Mouse (Mus musculus) intestine, embryonic 14.5 days (tissue): Measurements from ENCODE around the gene Slc27a1. TPM values are rescaled to one million over a fixed set of nuclear protein-coding genes. Genes with fewer than 3 reads are reported as not detected.
A peak's percentile ranks its signal among the peaks of the same experiment; 100 is the strongest.

Source experiments
- ATAC-seq: fragments of 200-750 bp; cut with Nextera tagmentation; replicated peaks from 2 replicates; pipeline ENCODE4 v1.8.0; 2017; ENCODE audit warnings: low read depth, moderate number of reproducible peaks, moderate TSS enrichment, moderate library complexity; ENCODE audit not compliant: low FRiP score, low TSS enrichment
- DNase-seq: peaks from one replicate; pipeline ENCODE4 v3.0.0-alpha.2; 2018; ENCODE audit warnings: low spot score
- H3K27ac ChIP-seq: fragments of 300-500 bp; sonication (generic); 2 replicates; pipeline ENCODE4 v1.5.1; 2014; ENCODE audit warnings: low read depth, mild to moderate bottlenecking, control low read depth
- H3K27me3 ChIP-seq: fragments of 300-500 bp; sonication (generic); replicated peaks from 2 replicates; pipeline ENCODE4 v1.6.1; 2014; ENCODE audit warnings: low read length, control low read depth; ENCODE audit not compliant: control insufficient read depth, insufficient read depth
- H3K36me3 ChIP-seq: fragments of 300-500 bp; sonication (generic); 2 replicates; pipeline ENCODE4 v1.6.1; 2014; ENCODE audit warnings: low read length, control low read depth; ENCODE audit not compliant: control insufficient read depth, insufficient read depth
- H3K4me1 ChIP-seq: fragments of 300-500 bp; sonication (generic); replicated peaks from 2 replicates; pipeline ENCODE4 v1.6.1; 2014; ENCODE audit warnings: low read length, control low read depth, mixed read lengths; ENCODE audit not compliant: control insufficient read depth, insufficient read depth
- H3K4me2 ChIP-seq: fragments of 300-500 bp; sonication (generic); 2 replicates; pipeline ENCODE4 v1.6.1; 2014; ENCODE audit warnings: low read length
- H3K4me3 ChIP-seq: fragments of 300-500 bp; sonication (generic); 2 replicates; pipeline ENCODE4 v1.5.1; 2014; ENCODE audit warnings: low read depth, low read length, control low read depth, mixed read lengths
- H3K9ac ChIP-seq: fragments of 300-500 bp; sonication (generic); 2 replicates; pipeline ENCODE4 v1.6.1; 2014; ENCODE audit warnings: mild to moderate bottlenecking, low read length
- H3K9me3 ChIP-seq: fragments of 300-500 bp; sonication (generic); 2 replicates; pipeline ENCODE4 v1.6.1; 2016; ENCODE audit warnings: low read length, control low read depth; ENCODE audit not compliant: control insufficient read depth
- WGBS: fragments of 180-500 bp; shearing (Covaris S2); extraction: QIAGEN DNeasy Blood & Tissue Kit; methylation state at CpG from one replicate; pipeline ENCODE4 v1.1.7; 2014; 5-methylcytosine and 5-hydroxymethylcytosine counted together
- polyA plus RNA-seq: library from polyadenylated mRNA; unstranded; fragments of >200 nt; fragmentation: Nextera tagmentation; extraction: Ambion mirVana; gene quantifications from 2 replicates; pipeline ENCODE4 v1.2.1, GENCODE M21; 2014

Gene Slc27a1
- polyA plus RNA-seq, 1 experiment from 2014 or later: 15.8 TPM

DNA sequence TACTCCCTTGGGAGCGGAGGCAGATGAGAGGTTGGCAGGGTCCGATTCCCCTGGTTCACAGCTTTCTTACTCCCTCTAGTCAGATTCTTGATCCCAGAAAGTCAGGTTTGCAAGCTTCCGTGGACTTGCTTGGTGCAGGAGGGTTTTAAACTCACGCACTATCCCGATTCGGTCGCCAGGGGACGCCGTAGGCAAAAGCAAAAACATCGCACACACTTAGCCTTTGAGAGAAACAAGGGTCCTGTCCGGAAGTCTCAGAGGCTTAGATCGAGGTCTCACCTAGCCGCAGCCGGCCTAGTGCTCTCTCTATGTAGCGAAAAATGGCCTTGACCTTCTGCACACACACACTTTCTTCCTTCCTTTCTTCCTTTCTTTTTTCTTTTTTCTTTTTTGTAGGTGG, 7.3 kb upstream of the Slc27a1 start:
- Histone ChIP-seq H3K4me2 (no peak overlapping the region), H3K27me3 (peaks cover 77% of the 10 kb centered on the region), H3K9ac (no peak overlapping the region), H3K36me3 (no peaks in the 10 kb centered on the region), H3K4me3 (no peak overlapping the region), H3K27ac (no peak overlapping the region), H3K9me3 (peaks cover 6% of the 10 kb centered on the region; the same call in 1 of the 2 replicates), H3K4me1 (peaks cover 4% of the 10 kb centered on the region; the same call in 1 of the 2 replicates)
- WGBS: 3% methylated on average over 15 of the region's 15 CpGs
- ATAC-seq: no peak
- DNase-seq: peak; percentile 92

DNA sequence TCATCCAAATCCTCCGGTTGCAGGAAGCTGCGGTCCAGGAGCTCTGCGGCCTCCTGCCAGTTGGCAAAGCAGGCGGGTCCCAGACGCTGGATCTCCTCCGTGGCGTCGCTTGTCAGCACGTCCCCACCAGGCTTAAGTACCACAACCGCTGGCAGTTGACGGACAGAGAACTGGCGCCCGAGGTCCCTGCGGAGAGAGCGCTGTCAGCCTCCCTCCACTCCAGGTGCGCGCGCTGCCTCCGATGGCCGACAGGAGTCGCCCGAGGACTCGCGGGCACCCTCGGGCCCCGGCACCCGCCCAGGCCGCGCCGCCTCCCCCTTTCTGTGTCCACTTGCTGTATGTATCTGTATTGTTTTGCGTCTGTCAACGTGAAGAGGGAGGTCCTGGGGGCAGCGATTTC, 5.9 kb upstream of the Slc27a1 start:
- no peak overlapping the region for H3K9ac ChIP-seq
- DNase-seq (peak; percentile 91), ATAC-seq (peak; percentile 12; the same call in 1 of the 2 replicates)
- peak overlapping the region; percentile 7; the same call in 1 of the 2 replicates for H3K4me3 ChIP-seq
- 2% methylated on average over 33 of the region's 33 CpGs for WGBS
- H3K4me1 ChIP-seq: peaks cover 4% of the 10 kb centered on the region; the same call in 1 of the 2 replicates
- H3K27ac ChIP-seq: no peak overlapping the region
- H3K27me3 ChIP-seq: peaks cover 63% of the 10 kb centered on the region
- no peaks in the 10 kb centered on the region for H3K36me3 ChIP-seq
- H3K9me3 ChIP-seq: peaks cover 6% of the 10 kb centered on the region; the same call in 1 of the 2 replicates
- peak overlapping the region; percentile 42 for H3K4me2 ChIP-seq

DNA sequence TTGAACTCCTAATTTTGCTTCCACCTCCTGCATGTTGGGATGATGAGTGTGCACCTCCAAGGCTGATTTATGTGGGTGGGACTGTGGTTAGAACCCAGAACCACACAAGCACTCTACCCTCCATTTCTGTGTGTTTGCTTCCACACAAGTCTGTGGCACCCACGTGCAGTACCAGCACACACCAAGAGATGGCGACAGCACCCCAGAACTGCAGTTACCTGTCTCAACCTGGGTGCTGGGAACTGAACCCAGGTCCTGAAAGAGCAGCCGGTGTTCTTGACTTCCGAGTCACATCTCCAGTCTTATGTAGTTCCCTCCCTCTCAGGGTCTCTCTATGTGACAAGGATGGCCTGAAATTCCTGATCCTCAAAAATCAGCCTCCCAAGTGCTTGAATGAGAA, 4.7 kb upstream of the Slc27a1 start:
- H3K36me3 ChIP-seq: no peaks in the 10 kb centered on the region
- whole genome bisulfite sequencing: 83% methylated on average over 4 of the region's 4 CpGs
- ATAC-seq: no peak
- DNase-seq: no peak
- peaks cover 53% of the 10 kb centered on the region for H3K27me3 ChIP-seq
- no peak overlapping the region for H3K4me2 ChIP-seq
- H3K4me1 ChIP-seq: peaks cover 4% of the 10 kb centered on the region; the same call in 1 of the 2 replicates
- H3K9me3 ChIP-seq: peaks cover 6% of the 10 kb centered on the region; the same call in 1 of the 2 replicates
- H3K4me3 ChIP-seq: no peak overlapping the region
- no peak overlapping the region for H3K9ac ChIP-seq
- H3K27ac ChIP-seq: no peak overlapping the region

DNA sequence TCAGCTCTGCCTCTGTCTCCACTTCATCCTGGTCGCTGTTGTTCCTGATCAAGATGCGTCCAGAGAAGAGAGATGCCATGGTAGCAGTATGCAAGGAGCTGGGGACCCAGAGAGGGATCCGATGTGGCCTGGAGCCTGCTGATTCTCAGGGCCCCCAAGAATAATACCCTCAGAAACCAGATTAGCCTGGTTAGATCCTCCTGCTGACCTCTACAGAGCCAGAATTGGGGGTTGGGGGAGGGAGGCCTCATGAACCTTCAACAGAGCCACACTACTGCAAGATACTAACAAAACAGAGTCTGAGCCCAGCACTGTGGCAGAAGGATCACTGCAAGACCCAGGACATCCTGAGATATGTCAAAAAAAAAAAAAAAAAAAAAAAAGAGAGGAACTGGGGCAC, 2.2 kb upstream of the Slc27a1 start, which contains the start of gene Nxnl1:
Nxnl1 (minus strand) TSS at position 101 of the 400 bp plus-strand sequence.
- Histone ChIP-seq H3K27ac (no peak within 1 kb of the TSS), H3K9ac (no peak within 1 kb of the TSS), H3K4me3 (no peak within 1 kb of the TSS), H3K36me3 (no peaks in the 10 kb centered on the region), H3K9me3 (peaks cover 6% of the 10 kb centered on the region; the same call in 1 of the 2 replicates), H3K4me1 (peaks cover 10% of the 10 kb centered on the region; the same call in 1 of the 2 replicates), H3K27me3 (peaks cover 31% of the 10 kb centered on the region), H3K4me2 (no peak within 1 kb of the TSS)
- WGBS: 65% methylated on average over 3 of the region's 3 CpGs
- DNase-seq (no peak), ATAC-seq (no peak)

DNA sequence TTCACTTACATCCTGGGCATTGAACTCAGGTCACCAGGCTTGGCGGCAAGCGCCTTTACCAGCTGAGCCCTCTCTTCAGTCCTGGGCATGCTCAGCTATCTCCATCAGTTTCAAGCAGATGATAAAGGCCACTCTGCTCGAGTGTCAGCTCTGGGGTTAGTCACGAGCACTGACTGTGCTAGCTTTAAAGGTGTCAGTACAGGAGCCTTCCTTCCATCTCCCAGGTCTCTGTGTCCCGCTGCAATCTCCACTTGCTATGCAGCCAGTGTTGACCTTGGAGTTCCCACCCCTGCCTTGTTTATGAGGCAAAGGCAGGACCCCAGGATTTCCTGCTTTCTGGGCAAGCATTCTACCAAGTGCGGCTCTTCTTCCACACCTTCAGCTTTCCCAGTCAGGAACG, 1.1 kb upstream of the Slc27a1 start:
- Histone ChIP-seq H3K9ac (no peak overlapping the region), H3K9me3 (peaks cover 6% of the 10 kb centered on the region; the same call in 1 of the 2 replicates), H3K4me2 (no peak overlapping the region), H3K4me1 (peaks cover 10% of the 10 kb centered on the region; the same call in 1 of the 2 replicates), H3K36me3 (no peaks in the 10 kb centered on the region), H3K4me3 (no peak overlapping the region), H3K27ac (no peak overlapping the region), H3K27me3 (peaks cover 20% of the 10 kb centered on the region)
- 70% methylated on average over 7 of the region's 7 CpGs for WGBS
- DNase-seq: no peak
- no peak for ATAC-seq

DNA sequence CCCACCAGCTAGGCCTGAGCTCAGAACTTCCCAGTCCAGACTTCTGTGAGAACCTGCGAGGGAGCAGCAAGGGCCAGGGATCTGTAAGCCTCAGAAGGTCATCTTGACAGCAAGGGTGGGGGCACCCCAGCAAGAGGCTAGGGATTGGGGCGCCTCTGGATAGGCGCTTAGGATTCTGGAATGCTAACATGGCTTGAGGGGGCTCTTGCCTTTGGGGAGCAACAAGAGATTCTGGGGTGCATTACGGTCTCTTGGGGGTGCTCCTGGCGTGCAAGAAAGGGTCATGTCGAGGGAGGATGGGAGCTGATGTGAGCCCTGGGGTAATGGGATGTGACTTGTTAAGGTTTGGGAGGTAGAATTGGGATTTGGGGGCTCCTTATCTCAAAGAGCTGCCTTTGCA, 259 bp downstream of the Slc27a1 start:
- Histone ChIP-seq H3K36me3 (no peaks in the 10 kb centered on the region), H3K4me2 (peak overlapping the region; percentile 82), H3K4me1 (peaks cover 6% of the 10 kb centered on the region; the same call in 1 of the 2 replicates), H3K4me3 (peak overlapping the region; percentile 50), H3K9me3 (peaks cover 5% of the 10 kb centered on the region; the same call in 1 of the 2 replicates), H3K27ac (peak overlapping the region; percentile 52; the same call in 1 of the 2 replicates), H3K27me3 (peaks cover 12% of the 10 kb centered on the region), H3K9ac (peak overlapping the region; percentile 36; the same call in 1 of the 2 replicates)
- DNase-seq (peak; percentile 65), ATAC-seq (no peak)
- 17% methylated on average over 6 of the region's 6 CpGs for WGBS

DNA sequence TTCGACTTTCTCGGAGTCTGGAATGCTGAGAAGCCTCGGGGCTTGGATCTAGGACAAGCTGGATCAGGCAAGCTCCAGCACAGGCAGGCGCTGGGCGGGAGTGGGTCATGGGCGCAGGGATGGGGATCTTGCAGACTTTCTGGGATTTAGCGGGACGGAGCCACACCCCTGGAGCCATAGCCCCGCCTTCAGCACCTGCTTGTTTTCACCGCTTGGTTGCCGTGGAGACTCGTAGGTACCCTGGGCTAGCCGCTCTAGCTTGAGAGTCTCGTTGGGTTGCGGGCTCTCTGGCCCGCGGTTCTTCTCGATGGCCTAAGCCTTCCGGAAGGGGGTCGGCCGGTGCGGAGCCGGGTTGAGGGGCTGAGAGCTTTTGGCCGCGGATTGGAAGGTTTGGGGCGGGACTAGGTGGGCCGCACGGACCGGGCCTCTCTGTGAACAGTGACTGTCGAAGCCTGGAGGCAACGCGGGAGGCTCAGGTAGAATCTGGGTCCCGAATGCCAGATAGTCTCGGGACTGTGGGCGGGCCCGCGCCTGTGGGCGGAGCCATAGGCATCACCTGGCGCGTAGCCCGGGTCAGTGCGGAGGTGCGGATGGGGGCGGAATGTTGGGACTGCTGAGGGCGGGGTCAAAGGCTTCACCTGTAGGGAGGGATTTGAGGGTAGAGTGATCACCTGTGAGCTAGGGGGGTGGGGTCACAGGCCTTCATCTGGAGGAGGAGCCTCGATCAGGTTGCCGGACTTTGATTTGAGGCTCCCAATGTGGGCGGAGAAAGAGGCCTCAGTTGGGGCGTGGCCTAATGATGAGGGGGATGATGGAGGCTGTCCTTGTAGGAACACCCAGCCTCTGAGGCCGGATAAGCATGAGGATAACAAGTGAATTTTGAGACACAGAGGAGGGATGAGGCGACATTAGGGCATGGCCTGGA, 946 bp downstream of the Slc27a1 start:
- DNase-seq (peak; percentile 99), ATAC-seq (peak; percentile 80)
- H3K4me3 ChIP-seq: peak overlapping the region; percentile 50
- peak overlapping the region; percentile 73 for H3K27ac ChIP-seq
- H3K36me3 ChIP-seq: no peaks in the 10 kb centered on the region
- no peaks in the 10 kb centered on the region for H3K9me3 ChIP-seq
- peak overlapping the region; percentile 36 for H3K9ac ChIP-seq
- H3K4me1 ChIP-seq: peaks cover 6% of the 10 kb centered on the region; the same call in 1 of the 2 replicates
- under 1% methylated on average over 51 of the region's 51 CpGs for WGBS
- H3K27me3 ChIP-seq: peaks cover 12% of the 10 kb centered on the region; the same call in 1 of the 2 replicates
- H3K4me2 ChIP-seq: peak overlapping the region; percentile 82

DNA sequence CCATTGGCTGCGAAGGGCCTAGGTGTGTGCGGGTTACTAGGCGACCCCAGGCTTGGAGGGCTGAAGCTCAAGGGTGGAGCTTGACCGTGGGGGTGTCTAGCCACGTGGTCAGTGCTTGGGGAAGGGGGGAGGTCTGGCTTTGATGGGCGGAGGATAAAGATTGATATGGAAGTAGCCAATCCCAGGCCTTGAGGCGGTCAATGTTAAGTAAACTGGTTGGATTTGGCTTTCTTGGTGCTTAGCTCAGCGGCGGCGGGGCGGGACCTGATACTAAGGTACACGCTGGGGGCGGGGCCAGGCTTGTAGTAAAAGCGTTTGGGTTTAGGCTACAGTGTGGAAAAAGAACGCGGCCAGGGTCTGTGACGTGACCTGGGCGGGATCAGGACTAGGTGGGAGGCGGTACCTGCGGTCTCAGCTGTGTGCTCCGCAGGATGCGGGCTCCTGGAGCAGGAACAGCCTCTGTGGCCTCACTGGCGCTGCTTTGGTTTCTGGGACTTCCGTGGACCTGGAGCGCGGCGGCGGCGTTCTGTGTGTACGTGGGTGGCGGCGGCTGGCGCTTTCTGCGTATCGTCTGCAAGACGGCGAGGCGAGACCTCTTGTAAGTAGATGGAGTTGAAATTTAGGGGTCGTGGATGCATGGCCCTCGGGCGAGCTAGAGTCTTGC, 1.7 kb downstream of the Slc27a1 start:
- Histone ChIP-seq H3K9me3 (no peaks in the 10 kb centered on the region), H3K4me2 (peak overlapping the region; percentile 82), H3K4me3 (peak overlapping the region; percentile 50), H3K36me3 (no peaks in the 10 kb centered on the region), H3K9ac (peak overlapping the region; percentile 59), H3K27me3 (peaks cover 12% of the 10 kb centered on the region; the same call in 1 of the 2 replicates), H3K27ac (peak overlapping the region; percentile 73), H3K4me1 (peaks cover 6% of the 10 kb centered on the region; the same call in 1 of the 2 replicates)
- 1% methylated on average over 41 of the region's 41 CpGs for WGBS
- peak; percentile 94 for DNase-seq
- ATAC-seq: peak; percentile 91
